Mouse (Mus musculus): ENCODE results near the gene Pspn. TPM values are rescaled to one million over a fixed set of nuclear protein-coding genes. Genes with fewer than 3 reads are reported as not detected.

The Pspn gene
- polyA plus RNA-seq, 1 experiment from 2014 or later, result not detected

- 74% methylated on average over 5 of the region's 5 CpGs for WGBS
- Histone ChIP-seq H3K4me1 (replicated peaks; ENCODE audit: control insufficient read depth, insufficient read depth, low read length) (no peaks in the 10 kb centered on the region), H3K36me3 (ENCODE audit: control insufficient read depth, insufficient read depth, low read length) (no peaks in the 10 kb centered on the region), H3K4me2 (ENCODE audit: low read length) (no peak overlapping the region), H3K9me3 (ENCODE audit: control insufficient read depth, low read length) (no peaks in the 10 kb centered on the region), H3K27ac (ENCODE audit: low read depth) (no peak overlapping the region), H3K4me3 (ENCODE audit: low read depth, low read length) (no peak overlapping the region), H3K9ac (ENCODE audit: low read length) (no peak overlapping the region), H3K27me3 (replicated peaks; ENCODE audit: control insufficient read depth, insufficient read depth, low read length) (no peaks in the 10 kb centered on the region)
- ATAC-seq (replicated peaks; ENCODE audit: low FRiP score, low TSS enrichment, low read depth), result no peak
- peak; percentile 41 for DNase-seq (ENCODE audit: low spot score)
Observed at GRCm38 (mm10) chr17:56962642-56963405, 37.0 kb downstream of the Pspn start.

- Histone ChIP-seq H3K27ac (ENCODE audit: low read depth) (no peak overlapping the region), H3K4me1 (replicated peaks; ENCODE audit: control insufficient read depth, insufficient read depth, low read length) (no peaks in the 10 kb centered on the region), H3K4me2 (ENCODE audit: low read length) (no peak overlapping the region), H3K9me3 (ENCODE audit: control insufficient read depth, low read length) (no peaks in the 10 kb centered on the region), H3K4me3 (ENCODE audit: low read depth, low read length) (no peak overlapping the region), H3K27me3 (replicated peaks; ENCODE audit: control insufficient read depth, insufficient read depth, low read length) (no peaks in the 10 kb centered on the region), H3K36me3 (ENCODE audit: control insufficient read depth, insufficient read depth, low read length) (no peaks in the 10 kb centered on the region), H3K9ac (ENCODE audit: low read length) (no peak overlapping the region)
- ATAC-seq (replicated peaks; ENCODE audit: low FRiP score, low TSS enrichment, low read depth) (no peak), DNase-seq (ENCODE audit: low spot score) (peak; percentile 36)
- WGBS, result 88% methylated on average over 4 of the region's 4 CpGs
Observed at GRCm38 (mm10) chr17:56961880-56962279, 37.9 kb downstream of the Pspn start.

- H3K4me3 ChIP-seq (ENCODE audit: low read depth, low read length), result no peak overlapping the region
- no peaks in the 10 kb centered on the region for H3K9me3 ChIP-seq (ENCODE audit: control insufficient read depth, low read length)
- no peak overlapping the region for H3K27ac ChIP-seq (ENCODE audit: low read depth)
- H3K9ac ChIP-seq (ENCODE audit: low read length), result no peak overlapping the region
- DNase-seq (ENCODE audit: low spot score), result no peak
- WGBS, result 74% methylated on average over 4 of the region's 4 CpGs
- H3K4me2 ChIP-seq (ENCODE audit: low read length), result no peak overlapping the region
- ATAC-seq (replicated peaks; ENCODE audit: low FRiP score, low TSS enrichment, low read depth), result no peak
- no peaks in the 10 kb centered on the region for H3K4me1 ChIP-seq (replicated peaks; ENCODE audit: control insufficient read depth, insufficient read depth, low read length)
- H3K36me3 ChIP-seq (ENCODE audit: control insufficient read depth, insufficient read depth, low read length), result no peaks in the 10 kb centered on the region
- no peaks in the 10 kb centered on the region for H3K27me3 ChIP-seq (replicated peaks; ENCODE audit: control insufficient read depth, insufficient read depth, low read length)
Observed at GRCm38 (mm10) chr17:56958667-56959066, 41.2 kb downstream of the Pspn start.

DNA sequence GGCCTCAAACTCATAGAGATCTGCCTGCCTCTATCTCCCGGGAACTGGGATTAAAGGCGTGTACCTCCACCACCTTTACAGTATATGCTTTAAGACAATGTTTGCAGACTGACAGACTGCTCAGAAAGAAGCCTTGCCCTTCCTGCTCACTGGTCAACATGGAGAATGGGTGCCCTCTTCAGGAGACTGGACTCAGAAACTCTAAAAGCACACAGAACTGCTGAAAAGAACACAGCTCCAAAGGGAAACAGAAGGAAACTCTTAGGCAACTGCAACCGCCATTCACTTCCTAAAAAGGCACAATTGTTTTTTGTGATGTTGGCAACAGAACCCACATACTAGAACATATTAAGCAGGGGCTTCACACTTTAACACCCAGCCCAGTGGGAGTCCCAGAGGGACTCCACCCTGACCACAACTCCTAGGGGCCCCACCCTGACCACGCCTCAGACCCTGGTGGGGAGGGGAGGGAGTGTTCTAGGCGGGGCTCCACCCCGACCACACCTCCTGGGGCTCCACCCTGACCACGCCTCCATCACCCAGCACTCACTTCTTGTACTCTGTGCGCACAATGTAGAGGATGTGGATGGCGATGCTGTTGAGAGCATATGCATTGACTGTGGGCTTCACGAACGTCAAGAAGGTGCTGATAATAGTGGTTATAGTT, 41.9 kb downstream of the Pspn start:
- Histone ChIP-seq H3K27me3 (replicated peaks; ENCODE audit: control insufficient read depth, insufficient read depth, low read length) (no peaks in the 10 kb centered on the region), H3K4me1 (replicated peaks; ENCODE audit: control insufficient read depth, insufficient read depth, low read length) (no peaks in the 10 kb centered on the region), H3K27ac (ENCODE audit: low read depth) (no peak overlapping the region), H3K36me3 (ENCODE audit: control insufficient read depth, insufficient read depth, low read length) (no peaks in the 10 kb centered on the region), H3K9me3 (ENCODE audit: control insufficient read depth, low read length) (no peaks in the 10 kb centered on the region), H3K4me2 (ENCODE audit: low read length) (no peak overlapping the region), H3K9ac (ENCODE audit: low read length) (no peak overlapping the region), H3K4me3 (ENCODE audit: low read depth, low read length) (no peak overlapping the region)
- DNase-seq (ENCODE audit: low spot score), result peak; percentile 48
- 31% methylated on average over 11 of the region's 11 CpGs for WGBS
- 0 out of 2 replicates have a peak, but pooled peaks have one; percentile 58 for ATAC-seq (replicated peaks; ENCODE audit: low FRiP score, low TSS enrichment, low read depth)

- H3K4me2 ChIP-seq (ENCODE audit: low read length), result no peak overlapping the region
- no peak for ATAC-seq (replicated peaks; ENCODE audit: low FRiP score, low TSS enrichment, low read depth)
- no peak overlapping the region for H3K27ac ChIP-seq (ENCODE audit: low read depth)
- no peak overlapping the region for H3K9ac ChIP-seq (ENCODE audit: low read length)
- no peaks in the 10 kb centered on the region for H3K27me3 ChIP-seq (replicated peaks; ENCODE audit: control insufficient read depth, insufficient read depth, low read length)
- no peaks in the 10 kb centered on the region for H3K4me1 ChIP-seq (replicated peaks; ENCODE audit: control insufficient read depth, insufficient read depth, low read length)
- no peaks in the 10 kb centered on the region for H3K9me3 ChIP-seq (ENCODE audit: control insufficient read depth, low read length)
- peak; percentile 3 for DNase-seq (ENCODE audit: low spot score)
- H3K36me3 ChIP-seq (ENCODE audit: control insufficient read depth, insufficient read depth, low read length), result no peaks in the 10 kb centered on the region
- 79% methylated on average over 7 of the region's 7 CpGs for WGBS
- no peak overlapping the region for H3K4me3 ChIP-seq (ENCODE audit: low read depth, low read length)
Observed at GRCm38 (mm10) chr17:56954871-56955270, 44.9 kb downstream of the Pspn start.

GRCm38 (mm10) chr17:56952639-56953038, 47.2 kb downstream of the Pspn start:
- H3K9me3 ChIP-seq (ENCODE audit: control insufficient read depth, low read length), result no peaks in the 10 kb centered on the region
- H3K4me1 ChIP-seq (replicated peaks; ENCODE audit: control insufficient read depth, insufficient read depth, low read length), result no peaks in the 10 kb centered on the region
- H3K27ac ChIP-seq (ENCODE audit: low read depth), result no peak overlapping the region
- H3K27me3 ChIP-seq (replicated peaks; ENCODE audit: control insufficient read depth, insufficient read depth, low read length), result no peaks in the 10 kb centered on the region
- WGBS, result 55% methylated on average over 1 of the region's 1 CpGs
- H3K4me2 ChIP-seq (ENCODE audit: low read length), result no peak overlapping the region
- DNase-seq (ENCODE audit: low spot score) (peak; percentile 46), ATAC-seq (replicated peaks; ENCODE audit: low FRiP score, low TSS enrichment, low read depth) (peak; percentile 70; the same call in 1 of the 2 replicates)
- no peak overlapping the region for H3K9ac ChIP-seq (ENCODE audit: low read length)
- H3K36me3 ChIP-seq (ENCODE audit: control insufficient read depth, insufficient read depth, low read length), result no peaks in the 10 kb centered on the region
- no peak overlapping the region for H3K4me3 ChIP-seq (ENCODE audit: low read depth, low read length)

- ATAC-seq (replicated peaks; ENCODE audit: low FRiP score, low TSS enrichment, low read depth) (no peak), DNase-seq (ENCODE audit: low spot score) (peak; percentile 63)
- 13% methylated on average over 3 of the region's 3 CpGs for WGBS
- Histone ChIP-seq H3K4me2 (ENCODE audit: low read length) (no peak overlapping the region), H3K4me1 (replicated peaks; ENCODE audit: control insufficient read depth, insufficient read depth, low read length) (no peaks in the 10 kb centered on the region), H3K9ac (ENCODE audit: low read length) (no peak overlapping the region), H3K27ac (ENCODE audit: low read depth) (no peak overlapping the region), H3K36me3 (ENCODE audit: control insufficient read depth, insufficient read depth, low read length) (no peaks in the 10 kb centered on the region), H3K27me3 (replicated peaks; ENCODE audit: control insufficient read depth, insufficient read depth, low read length) (no peaks in the 10 kb centered on the region), H3K9me3 (ENCODE audit: control insufficient read depth, low read length) (0 out of 2 replicates have a peak, but pooled peaks cover 5% of the 10 kb centered on the region), H3K4me3 (ENCODE audit: low read depth, low read length) (no peak overlapping the region)
Observed at GRCm38 (mm10) chr17:56950915-56951314, 48.9 kb downstream of the Pspn start.
